In the genomic region with DNA sequence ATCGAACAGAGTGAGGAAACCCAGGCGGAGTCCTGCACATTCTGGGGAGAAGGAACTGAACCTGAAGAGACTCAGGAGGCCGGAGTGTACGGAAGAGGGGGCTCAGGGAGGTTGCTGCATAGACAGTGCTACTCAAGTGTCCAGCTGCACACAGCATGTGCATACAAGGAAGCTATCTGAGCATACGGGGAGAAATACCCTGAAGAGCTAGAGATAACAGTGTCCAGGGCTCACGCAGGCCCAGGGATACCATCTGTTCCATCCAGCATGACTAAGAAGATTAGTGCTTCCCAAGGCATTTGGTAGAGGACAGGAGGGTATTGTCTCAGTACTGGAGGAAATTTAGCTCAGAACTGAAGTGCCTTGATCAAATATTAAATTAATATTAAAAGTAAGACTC, we compare ENCODE assay signal across 10 mouse cellular contexts. TPM values are rescaled to one million over a fixed set of nuclear protein-coding genes. Genes with fewer than 3 reads are reported as not detected.
DNase-seq lines count a peak whose midpoint lies in the region; ATAC-seq and TF ChIP-seq lines count a peak whose summit lies in the region.
"Had no signal": no experiment of that assay in that cellular context is flagged by ENCODE, and none has a peak within 500 bp of the region (broad histone marks: within the 10 kb centered on the region; RNA-seq: fewer than 3 reads in every experiment).

No protein-coding gene starts in this region.

- no peak overlapping the region for H3K4me3 ChIP-seq in kidney, adult 2 months (ENCODE audit: insufficient read depth, low read depth, low read length)
- H3K4me3 ChIP-seq in kidney, embryonic 15.5 days (replicated peaks): no peak overlapping the region
- H3K4me3 ChIP-seq in cerebellum, adult 2 months (replicated peaks; ENCODE audit: insufficient read depth, low read depth, low read length): no peak overlapping the region
- H3K4me3 ChIP-seq in liver, embryonic 13.5 days (replicated peaks): no peak overlapping the region
- H3K4me3 ChIP-seq: heart, embryonic 10.5 days had no signal

- no peak overlapping the region for H3K9ac ChIP-seq in kidney, embryonic 15.5 days
- no peak overlapping the region for H3K9ac ChIP-seq in liver, embryonic 13.5 days

- WGBS in kidney, adult 2 months: 88% methylated on average over 6 of the region's 6 CpGs
- WGBS in kidney, embryonic 15.5 days: 88% methylated on average over 6 of the region's 6 CpGs
- WGBS in cerebellum, adult 2 months: 32% methylated on average over 6 of the region's 6 CpGs
- WGBS in liver, embryonic 13.5 days (ENCODE audit: insufficient replicate concordance): 52% methylated on average over 6 of the region's 6 CpGs

- H3K9me3 ChIP-seq in kidney, embryonic 15.5 days (replicated peaks): no peaks in the 10 kb centered on the region
- no peaks in the 10 kb centered on the region for H3K9me3 ChIP-seq in liver, embryonic 13.5 days (replicated peaks)
- H3K9me3 ChIP-seq: heart, embryonic 10.5 days had no signal

- TF ChIP-seq POLR2A in kidney, adult 2 months (IDR thresholded peaks at IDR 0.05; ENCODE audit: low read depth, low read length): no peak
- TF ChIP-seq POLR2A in cerebellum, adult 2 months (IDR thresholded peaks at IDR 0.05; ENCODE audit: borderline replicate concordance, insufficient read depth, low read length): no peak

- H3K27ac ChIP-seq in kidney, adult 2 months (ENCODE audit: insufficient read depth, low read depth, low read length): peak overlapping the region; percentile 34
- H3K27ac ChIP-seq in kidney, embryonic 15.5 days: no peak overlapping the region
- H3K27ac ChIP-seq in cerebellum, adult 2 months (ENCODE audit: insufficient read depth, low read length): no peak overlapping the region
- H3K27ac ChIP-seq in liver, embryonic 13.5 days: no peak overlapping the region
- H3K27ac ChIP-seq: heart, embryonic 10.5 days had no signal

- no peaks in the 10 kb centered on the region for H3K36me3 ChIP-seq in kidney, adult 2 months (ENCODE audit: control insufficient read depth, insufficient read depth, low read length)
- H3K36me3 ChIP-seq in kidney, embryonic 15.5 days: no peaks in the 10 kb centered on the region
- no peaks in the 10 kb centered on the region for H3K36me3 ChIP-seq in liver, embryonic 13.5 days
- H3K36me3 ChIP-seq: heart, embryonic 10.5 days had no signal

- DNase-seq in kidney, adult 2 months: no peak
- DNase-seq in cerebellum, adult 2 months: peak; percentile 27 to 52
- DNase-seq in liver, embryonic 13.5 days: no peak
- DNase-seq in retina, adult 2 months (ENCODE audit: low read depth, low spot score): peak; percentile 49
- no peak for DNase-seq in urinary bladder, postnatal 4 days (ENCODE audit: low spot score in 2 of 2)
- DNase-seq in heart, adult 8-10 months (ENCODE audit: low spot score): no peak
- DNase-seq: thymus, postnatal 36 days had no signal

- no peak overlapping the region for H3K4me2 ChIP-seq in kidney, embryonic 15.5 days
- no peak overlapping the region for H3K4me2 ChIP-seq in liver, embryonic 13.5 days

- no peaks in the 10 kb centered on the region for H3K27me3 ChIP-seq in kidney, adult 2 months (replicated peaks; ENCODE audit: control insufficient read depth, insufficient read depth, low read length)
- H3K27me3 ChIP-seq in kidney, embryonic 15.5 days: no peaks in the 10 kb centered on the region
- no peaks in the 10 kb centered on the region for H3K27me3 ChIP-seq in cerebellum, adult 2 months (ENCODE audit: control insufficient read depth, insufficient read depth, low read length)
- H3K27me3 ChIP-seq in liver, embryonic 13.5 days: no peaks in the 10 kb centered on the region

- TF ChIP-seq CTCF in kidney, adult 2 months (conservative IDR thresholded peaks at IDR 0.05; ENCODE audit: insufficient read depth, insufficient read length, low read depth, low read length): no peak
- no peak for TF ChIP-seq CTCF in cerebellum, adult 2 months (IDR thresholded peaks at IDR 0.05; ENCODE audit: borderline replicate concordance, insufficient read depth, low read depth, low read length)

- no peak for ATAC-seq in kidney, embryonic 15.5 days (replicated peaks; ENCODE audit: low FRiP score)
- peak; percentile 50; the same call in 1 of the 2 replicates for ATAC-seq in liver, embryonic 13.5 days (ENCODE audit: low read depth)
- ATAC-seq in CD4-positive, CD25-positive, alpha-beta regulatory T cell, adult 4 months: no peak

- H3K4me1 ChIP-seq in kidney, adult 2 months (ENCODE audit: control insufficient read depth, insufficient read depth, low read length): peaks cover 6% of the 10 kb centered on the region; the same call in 1 of the 2 replicates
- 0 out of 2 replicates have a peak, but pooled peaks cover 10% of the 10 kb centered on the region for H3K4me1 ChIP-seq in kidney, embryonic 15.5 days
- peaks cover 3% of the 10 kb centered on the region for H3K4me1 ChIP-seq in cerebellum, adult 2 months (ENCODE audit: control insufficient read depth, insufficient read depth, low read length)
- peaks cover 29% of the 10 kb centered on the region for H3K4me1 ChIP-seq in liver, embryonic 13.5 days (replicated peaks)

RNA-seq across cellular contexts. Expression of gene Ahcy, which starts 29.3 kb away (rescaled TPM):
- polyA plus RNA-seq in kidney, adult 2 months (2012; rRNA removed): 250 and 263 TPM in 2 replicates
- 75.5 and 80.4 TPM in 2 replicates for polyA plus RNA-seq in kidney, embryonic 15.5 days (2015; fragmentation: Nextera tagmentation; extraction: Ambion mirVana)
- 40.4 and 41.1 TPM in 2 replicates for polyA plus RNA-seq in cerebellum, adult 2 months (2012; rRNA removed)
- 63.1 and 65.3 TPM in 2 replicates for polyA plus RNA-seq in liver, embryonic 13.5 days (2015; fragmentation: Nextera tagmentation; extraction: Ambion mirVana)
- 10 to 100 TPM; 23.7 to 49.5 TPM for polyA plus RNA-seq in CD4-positive, CD25-positive, alpha-beta regulatory T cell, adult 4 months (2017; shearing (Covaris generic))
- 10 to 100 TPM; 13.0 to 14.9 (median 14.1) TPM for total RNA-seq in heart, adult 8-10 months (2022)

RNA-seq across cellular contexts. Expression of gene Itch, which starts 29.7 kb away (rescaled TPM):
- 15.0 and 17.6 TPM in 2 replicates for polyA plus RNA-seq in kidney, adult 2 months (2012; rRNA removed)
- 60.9 and 63.1 TPM in 2 replicates for polyA plus RNA-seq in kidney, embryonic 15.5 days (2015; fragmentation: Nextera tagmentation; extraction: Ambion mirVana)
- polyA plus RNA-seq in cerebellum, adult 2 months (2012; rRNA removed): 28.9 and 30.6 TPM in 2 replicates
- 14.6 and 18.9 TPM in 2 replicates for polyA plus RNA-seq in liver, embryonic 13.5 days (2015; fragmentation: Nextera tagmentation; extraction: Ambion mirVana)
- 10 to 100 TPM; 59.5 to 81.1 TPM for polyA plus RNA-seq in CD4-positive, CD25-positive, alpha-beta regulatory T cell, adult 4 months (2017; shearing (Covaris generic))
- 10 to 100 TPM; 25.2 to 27.8 (median 26.0) TPM for total RNA-seq in heart, adult 8-10 months (2022)

Comparison
In these comparisons a context has a peak if more than half of its experiments do, and no peak if none do; other contexts are left out.
1. DNase-seq: peak in cerebellum, adult 2 months (2 of 2) and retina, adult 2 months (single experiment); none in kidney, adult 2 months (single experiment), liver, embryonic 13.5 days (single experiment), urinary bladder, postnatal 4 days (0 of 2) and heart, adult 8-10 months (single experiment).